19 mouse cellular contexts compared by ENCODE assay signal in the genomic region with DNA sequence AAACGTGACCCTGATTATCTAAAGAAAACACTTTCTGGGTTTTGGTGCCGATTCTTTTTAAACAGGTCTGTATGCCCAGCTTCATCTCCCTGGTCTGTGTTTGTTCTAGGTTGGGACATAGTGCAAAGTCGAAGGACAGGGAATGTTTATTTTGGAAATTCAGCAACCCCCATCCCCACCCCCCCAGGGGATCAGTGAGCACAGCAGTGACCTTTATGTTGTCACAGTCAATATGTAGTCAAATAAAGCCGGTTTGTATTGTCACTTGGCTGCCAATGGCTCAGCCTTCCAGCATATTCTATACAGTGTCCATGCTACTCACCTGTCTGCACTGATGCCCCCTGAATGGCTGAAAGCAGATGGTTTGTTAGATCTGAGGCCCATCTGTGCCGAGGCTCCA. TPM values are rescaled to one million over a fixed set of nuclear protein-coding genes. Genes with fewer than 3 reads are reported as not detected.
DNase-seq lines count a peak whose midpoint lies in the region; ATAC-seq and TF ChIP-seq lines count a peak whose summit lies in the region.
"Had no signal": no experiment of that assay in that cellular context is flagged by ENCODE, and none has a peak within 500 bp of the region (broad histone marks: within the 10 kb centered on the region; RNA-seq: fewer than 3 reads in every experiment).

No protein-coding gene starts in this region.

- peaks cover 3% of the 10 kb centered on the region; the same call in 1 of the 2 replicates for H3K4me1 ChIP-seq in intestine, embryonic 14.5 days (replicated peaks; ENCODE audit: control insufficient read depth, insufficient read depth, low read length)
- H3K4me1 ChIP-seq in intestine, postnatal 0 days (replicated peaks; ENCODE audit: control insufficient read depth, insufficient read depth, low read length): no peaks in the 10 kb centered on the region
- H3K4me1 ChIP-seq in midbrain, embryonic 11.5 days (ENCODE audit: control insufficient read depth, insufficient read depth, low read length): no peaks in the 10 kb centered on the region
- H3K4me1 ChIP-seq in midbrain, embryonic 15.5 days: no peaks in the 10 kb centered on the region
- H3K4me1 ChIP-seq in liver, embryonic 11.5 days (replicated peaks; ENCODE audit: control insufficient read depth, insufficient read depth, low read length): no peaks in the 10 kb centered on the region
- no peaks in the 10 kb centered on the region for H3K4me1 ChIP-seq in forebrain, embryonic 15.5 days
- H3K4me1 ChIP-seq: embryonic facial prominence, embryonic 15.5 days; hindbrain, embryonic 13.5 days; limb, embryonic 13.5 days had no signal

- peaks cover 83% of the 10 kb centered on the region for H3K36me3 ChIP-seq in intestine, embryonic 14.5 days (ENCODE audit: control insufficient read depth, insufficient read depth, low read length)
- H3K36me3 ChIP-seq in intestine, postnatal 0 days (ENCODE audit: control insufficient read depth, insufficient read depth): peaks cover 47% of the 10 kb centered on the region
- H3K36me3 ChIP-seq in midbrain, embryonic 11.5 days (ENCODE audit: control insufficient read depth, insufficient read depth, low read length): peaks cover 12% of the 10 kb centered on the region
- peaks cover 20% of the 10 kb centered on the region for H3K36me3 ChIP-seq in midbrain, embryonic 15.5 days (replicated peaks)
- H3K36me3 ChIP-seq in liver, embryonic 11.5 days (ENCODE audit: control insufficient read depth, insufficient read depth, low read length): peaks cover 27% of the 10 kb centered on the region
- peaks cover 64% of the 10 kb centered on the region for H3K36me3 ChIP-seq in forebrain, embryonic 15.5 days

- H3K4me2 ChIP-seq in intestine, embryonic 14.5 days (ENCODE audit: low read length): no peak overlapping the region
- H3K4me2 ChIP-seq in intestine, postnatal 0 days (replicated peaks; ENCODE audit: low read depth): no peak overlapping the region
- no peak overlapping the region for H3K4me2 ChIP-seq in midbrain, embryonic 11.5 days
- H3K4me2 ChIP-seq in midbrain, embryonic 15.5 days: no peak overlapping the region
- H3K4me2 ChIP-seq in liver, embryonic 11.5 days: no peak overlapping the region
- H3K4me2 ChIP-seq in forebrain, embryonic 15.5 days (replicated peaks): no peak overlapping the region
- H3K4me2 ChIP-seq: embryonic facial prominence, embryonic 15.5 days; heart, embryonic 13.5 days; hindbrain, embryonic 13.5 days; limb, embryonic 13.5 days had no signal

- no peak overlapping the region for H3K27ac ChIP-seq in intestine, embryonic 14.5 days (ENCODE audit: low read depth)
- no peak overlapping the region; the same call in 1 of the 2 replicates for H3K27ac ChIP-seq in intestine, postnatal 0 days (ENCODE audit: low read depth, low read length)
- H3K27ac ChIP-seq in midbrain, embryonic 11.5 days (ENCODE audit: low read depth, low read length): no peak overlapping the region
- no peak overlapping the region for H3K27ac ChIP-seq in midbrain, embryonic 15.5 days
- peak overlapping the region; percentile 68; the same call in 1 of the 2 replicates for H3K27ac ChIP-seq in liver, embryonic 11.5 days (ENCODE audit: low read depth, low read length)
- no peak overlapping the region for H3K27ac ChIP-seq in forebrain, embryonic 15.5 days (replicated peaks)
- H3K27ac ChIP-seq: embryonic facial prominence, embryonic 15.5 days; gastrocnemius, adult 2 months; heart, embryonic 13.5 days; hindbrain, embryonic 13.5 days; limb, embryonic 13.5 days had no signal

- no peak; the same call in 1 of the 2 replicates for ATAC-seq in intestine, embryonic 14.5 days (replicated peaks; ENCODE audit: low FRiP score, low TSS enrichment, low read depth)
- no peak for ATAC-seq in intestine, postnatal 0 days
- peak; percentile 33; the same call in 1 of the 2 replicates for ATAC-seq in midbrain, embryonic 11.5 days (ENCODE audit: low FRiP score)
- no peak for ATAC-seq in midbrain, embryonic 15.5 days (replicated peaks)
- peak; percentile 78 for ATAC-seq in liver, embryonic 11.5 days (replicated peaks; ENCODE audit: low FRiP score)
- ATAC-seq in forebrain, embryonic 15.5 days (replicated peaks): no peak
- ATAC-seq: inflammation-experienced regulatory T-cells, adult 6 months had no signal

- no peaks in the 10 kb centered on the region for H3K9me3 ChIP-seq in intestine, embryonic 14.5 days (ENCODE audit: control insufficient read depth, low read length)
- H3K9me3 ChIP-seq in intestine, postnatal 0 days (ENCODE audit: control insufficient read depth): no peaks in the 10 kb centered on the region
- no peaks in the 10 kb centered on the region for H3K9me3 ChIP-seq in midbrain, embryonic 11.5 days (ENCODE audit: control insufficient read depth, low read length)
- no peaks in the 10 kb centered on the region for H3K9me3 ChIP-seq in midbrain, embryonic 15.5 days
- no peaks in the 10 kb centered on the region for H3K9me3 ChIP-seq in liver, embryonic 11.5 days (ENCODE audit: control insufficient read depth, low read length)
- H3K9me3 ChIP-seq in forebrain, embryonic 15.5 days: no peaks in the 10 kb centered on the region
- H3K9me3 ChIP-seq: embryonic facial prominence, embryonic 15.5 days; G1E; heart, embryonic 13.5 days; hindbrain, embryonic 13.5 days; limb, embryonic 13.5 days had no signal

- peak; percentile 49 for DNase-seq in intestine, embryonic 14.5 days (ENCODE audit: low spot score)
- DNase-seq in midbrain, embryonic 11.5 days (ENCODE audit: low spot score, missing footprints): no peak
- no peak for DNase-seq in liver, embryonic 11.5 days (ENCODE audit: low spot score)
- peak; percentile 86 for DNase-seq in yolk sac, embryonic 10.5 days (ENCODE audit: low spot score)
- DNase-seq: cerebellum, adult 18-20 months; cerebellum, postnatal 25 days; embryo, embryonic 11 days; gastrocnemius, adult 2 months; lung, postnatal 10 days; retina, postnatal 1 day had no signal

- no peaks in the 10 kb centered on the region for H3K27me3 ChIP-seq in intestine, embryonic 14.5 days (replicated peaks; ENCODE audit: control insufficient read depth, insufficient read depth, low read length)
- H3K27me3 ChIP-seq in intestine, postnatal 0 days (replicated peaks; ENCODE audit: control insufficient read depth, insufficient read depth, low read length): no peaks in the 10 kb centered on the region
- H3K27me3 ChIP-seq in midbrain, embryonic 11.5 days (ENCODE audit: control insufficient read depth, insufficient read depth, low read length): no peaks in the 10 kb centered on the region
- no peaks in the 10 kb centered on the region for H3K27me3 ChIP-seq in midbrain, embryonic 15.5 days (replicated peaks)
- H3K27me3 ChIP-seq in liver, embryonic 11.5 days (replicated peaks; ENCODE audit: control insufficient read depth, insufficient read depth, low read length): no peaks in the 10 kb centered on the region
- H3K27me3 ChIP-seq in forebrain, embryonic 15.5 days: no peaks in the 10 kb centered on the region
- H3K27me3 ChIP-seq: embryonic facial prominence, embryonic 15.5 days; heart, embryonic 13.5 days; hindbrain, embryonic 13.5 days; limb, embryonic 13.5 days had no signal

- WGBS in intestine, embryonic 14.5 days: 42% methylated on average over 5 of the region's 5 CpGs
- 31% methylated on average over 5 of the region's 5 CpGs for WGBS in intestine, postnatal 0 days
- 77% methylated on average over 5 of the region's 5 CpGs for WGBS in midbrain, embryonic 11.5 days
- WGBS in midbrain, embryonic 15.5 days: 81% methylated on average over 5 of the region's 5 CpGs
- WGBS in liver, embryonic 11.5 days: 72% methylated on average over 5 of the region's 5 CpGs
- WGBS in forebrain, embryonic 15.5 days: 85% methylated on average over 5 of the region's 5 CpGs

- no peak for TF ChIP-seq CTCF in intestine, postnatal 0 days (IDR thresholded peaks at IDR 0.05; ENCODE audit: low read depth)

- no peak overlapping the region for H3K4me3 ChIP-seq in intestine, embryonic 14.5 days (ENCODE audit: low read depth, low read length)
- no peak overlapping the region for H3K4me3 ChIP-seq in intestine, postnatal 0 days (ENCODE audit: low read depth, low read length)
- no peak overlapping the region for H3K4me3 ChIP-seq in midbrain, embryonic 11.5 days (ENCODE audit: low read depth, low read length)
- H3K4me3 ChIP-seq in midbrain, embryonic 15.5 days: no peak overlapping the region
- H3K4me3 ChIP-seq in liver, embryonic 11.5 days (ENCODE audit: low read depth, low read length): no peak overlapping the region
- H3K4me3 ChIP-seq in forebrain, embryonic 15.5 days: no peak overlapping the region
- H3K4me3 ChIP-seq: embryonic facial prominence, embryonic 15.5 days; gastrocnemius, adult 2 months; heart, embryonic 13.5 days; hindbrain, embryonic 13.5 days; limb, embryonic 13.5 days had no signal

- no peak overlapping the region for H3K9ac ChIP-seq in intestine, embryonic 14.5 days (ENCODE audit: low read length)
- no peak overlapping the region for H3K9ac ChIP-seq in intestine, postnatal 0 days (ENCODE audit: low read depth, low read length)
- no peak overlapping the region for H3K9ac ChIP-seq in midbrain, embryonic 11.5 days (ENCODE audit: low read length)
- H3K9ac ChIP-seq in midbrain, embryonic 15.5 days: no peak overlapping the region
- H3K9ac ChIP-seq in liver, embryonic 11.5 days (ENCODE audit: low read depth, low read length): no peak overlapping the region
- no peak overlapping the region for H3K9ac ChIP-seq in forebrain, embryonic 15.5 days (replicated peaks)
- H3K9ac ChIP-seq: embryonic facial prominence, embryonic 15.5 days; heart, embryonic 13.5 days; hindbrain, embryonic 13.5 days; limb, embryonic 13.5 days had no signal

RNA-seq across cellular contexts. Expression of a gene that starts 25.8 kb away (rescaled TPM):
- 4.6 and 4.9 TPM in 2 replicates for polyA plus RNA-seq in intestine, embryonic 14.5 days (2014; fragmentation: Nextera tagmentation; extraction: Ambion mirVana)
- 5.0 and 5.8 TPM in 2 replicates for polyA plus RNA-seq in intestine, postnatal 0 days (2015; fragmentation: Nextera tagmentation; extraction: Ambion mirVana)
- 4.4 and 5.2 TPM in 2 replicates for polyA plus RNA-seq in midbrain, embryonic 11.5 days (2014; fragmentation: Nextera tagmentation; extraction: Ambion mirVana)
- polyA plus RNA-seq in midbrain, embryonic 15.5 days (2015; fragmentation: Nextera tagmentation; extraction: Ambion mirVana): 3.3 and 4.3 TPM in 2 replicates
- polyA plus RNA-seq in liver, embryonic 11.5 days (2014; fragmentation: Nextera tagmentation; extraction: Ambion mirVana): 2.9 and 4.6 TPM in 2 replicates
- polyA plus RNA-seq in forebrain, embryonic 15.5 days (2015; fragmentation: Nextera tagmentation; extraction: Ambion mirVana): 4.2 and 4.3 TPM in 2 replicates

RNA-seq across cellular contexts. Expression of a gene that starts 40.6 kb away (rescaled TPM):
- 73.2 and 86.4 TPM in 2 replicates for polyA plus RNA-seq in intestine, embryonic 14.5 days (2014; fragmentation: Nextera tagmentation; extraction: Ambion mirVana)
- polyA plus RNA-seq in intestine, postnatal 0 days (2015; fragmentation: Nextera tagmentation; extraction: Ambion mirVana): 13.9 and 14.7 TPM in 2 replicates
- 121 and 126 TPM in 2 replicates for polyA plus RNA-seq in midbrain, embryonic 11.5 days (2014; fragmentation: Nextera tagmentation; extraction: Ambion mirVana)
- 19.7 and 21.5 TPM in 2 replicates for polyA plus RNA-seq in midbrain, embryonic 15.5 days (2015; fragmentation: Nextera tagmentation; extraction: Ambion mirVana)
- 73.8 and 81.1 TPM in 2 replicates for polyA plus RNA-seq in liver, embryonic 11.5 days (2014; fragmentation: Nextera tagmentation; extraction: Ambion mirVana)
- 41.0 and 41.9 TPM in 2 replicates for polyA plus RNA-seq in forebrain, embryonic 15.5 days (2015; fragmentation: Nextera tagmentation; extraction: Ambion mirVana)

RNA-seq across cellular contexts. Expression of a gene that starts 43.5 kb away (rescaled TPM):
- polyA plus RNA-seq in intestine, embryonic 14.5 days (2014; fragmentation: Nextera tagmentation; extraction: Ambion mirVana): 44.6 and 46.5 TPM in 2 replicates
- polyA plus RNA-seq in intestine, postnatal 0 days (2015; fragmentation: Nextera tagmentation; extraction: Ambion mirVana): 37.3 and 38.8 TPM in 2 replicates
- polyA plus RNA-seq in midbrain, embryonic 11.5 days (2014; fragmentation: Nextera tagmentation; extraction: Ambion mirVana): 36.8 and 43.6 TPM in 2 replicates
- polyA plus RNA-seq in midbrain, embryonic 15.5 days (2015; fragmentation: Nextera tagmentation; extraction: Ambion mirVana): 25.7 and 25.8 TPM in 2 replicates
- 122 and 148 TPM in 2 replicates for polyA plus RNA-seq in liver, embryonic 11.5 days (2014; fragmentation: Nextera tagmentation; extraction: Ambion mirVana)
- polyA plus RNA-seq in forebrain, embryonic 15.5 days (2015; fragmentation: Nextera tagmentation; extraction: Ambion mirVana): 19.6 and 23.1 TPM in 2 replicates

Comparison
In these comparisons a context has a peak if more than half of its experiments do, and no peak if none do; other contexts are left out.
1. ATAC-seq: peak in midbrain, embryonic 11.5 days (single experiment) and liver, embryonic 11.5 days (single experiment); none in intestine, embryonic 14.5 days (single experiment), intestine, postnatal 0 days (single experiment), midbrain, embryonic 15.5 days (single experiment) and forebrain, embryonic 15.5 days (single experiment).
2. DNase-seq: peak in intestine, embryonic 14.5 days (single experiment) and yolk sac, embryonic 10.5 days (single experiment); none in midbrain, embryonic 11.5 days (single experiment) and liver, embryonic 11.5 days (single experiment).